Mouse (Mus musculus): ENCODE data around the gene Gm4836. TPM values are rescaled to one million over a fixed set of nuclear protein-coding genes. Genes with fewer than 3 reads are reported as not detected.
"Not testable (repeated sequence)": the region's sequence is repeated elsewhere in the genome, so short reads cannot be mapped to it uniquely, and the experiment has no call there.

The Gm4836 gene
- not detected in 2 replicates for polyA plus RNA-seq (2015; fragmentation: Nextera tagmentation; extraction: Ambion mirVana)

GRCm38 (mm10) chrX:28293532-28293931 lies at the start of gene Gm4836:
Gm4836 (minus strand) TSS chrX:28293632.
- ATAC-seq (ENCODE audit: low read depth); H3K4me2 ChIP-seq: not testable (repeated sequence)

More at GRCm38 (mm10) chrX:28293532-28293931, at the start of gene Gm4836:
- WGBS, result no CpG with 5 or more reads among the region's 6 CpGs
- H3K9ac ChIP-seq; H3K36me3 ChIP-seq; H3K27ac ChIP-seq (replicated peaks); H3K4me3 ChIP-seq; H3K4me1 ChIP-seq (replicated peaks); H3K27me3 ChIP-seq; H3K9me3 ChIP-seq: not testable (repeated sequence)
